Mouse (Mus musculus) gastrocnemius, postnatal 25 days (tissue): ENCODE measurements around the gene Naa16. TPM values are rescaled to one million over a fixed set of nuclear protein-coding genes. Genes with fewer than 3 reads are reported as not detected.
A peak's percentile ranks its signal among the peaks of the same experiment; 100 is the strongest.

Experiments
- DNase-seq: peaks from one replicate; pipeline ENCODE4 v3.0.0; 2022
- total RNA-seq, 2 experiments: library from RNA; stranded (reverse); gene quantifications; 1 replicate in 1 of 2; 2 replicates in 1 of 2; pipeline ENCODE4 v1.2.3; 2021

Naa16 gene
- total RNA-seq, 2 experiments from 2014 or later: 16.3 to 19.3 TPM

DNA sequence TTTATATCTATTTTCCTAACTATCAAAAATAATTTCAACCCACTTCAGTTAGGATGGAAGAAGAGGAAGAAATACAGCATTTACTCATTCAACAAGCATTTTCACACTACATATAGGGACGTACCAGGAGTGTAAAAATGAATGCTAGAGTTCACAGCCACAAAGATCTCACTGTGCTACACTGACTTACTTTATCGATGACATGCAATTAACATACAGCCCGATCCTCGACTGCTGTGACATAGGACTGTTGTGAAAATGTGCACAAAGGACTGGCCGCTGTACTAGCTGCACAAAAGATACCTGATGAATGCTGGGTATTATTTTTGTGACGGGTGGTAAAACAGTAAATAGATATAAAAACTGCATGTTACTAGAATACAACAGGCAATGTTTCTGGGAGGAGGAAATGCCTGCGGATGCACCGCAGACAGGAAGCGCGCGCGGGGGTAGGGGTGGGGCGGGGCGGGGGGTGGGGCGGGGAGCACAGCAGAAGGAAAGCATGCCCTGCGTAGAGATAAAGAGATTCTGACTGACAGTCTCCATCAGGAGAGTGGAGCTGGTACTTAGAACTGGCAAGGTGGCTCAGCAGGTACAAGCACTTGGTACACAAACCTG, 59.5 kb downstream of the Naa16 start:
- DNase-seq: no peak

- DNase-seq: no peak
These were observed 63.5 kb downstream of the Naa16 start for GRCm38 (mm10) chr14:79327033-79327432.

DNA sequence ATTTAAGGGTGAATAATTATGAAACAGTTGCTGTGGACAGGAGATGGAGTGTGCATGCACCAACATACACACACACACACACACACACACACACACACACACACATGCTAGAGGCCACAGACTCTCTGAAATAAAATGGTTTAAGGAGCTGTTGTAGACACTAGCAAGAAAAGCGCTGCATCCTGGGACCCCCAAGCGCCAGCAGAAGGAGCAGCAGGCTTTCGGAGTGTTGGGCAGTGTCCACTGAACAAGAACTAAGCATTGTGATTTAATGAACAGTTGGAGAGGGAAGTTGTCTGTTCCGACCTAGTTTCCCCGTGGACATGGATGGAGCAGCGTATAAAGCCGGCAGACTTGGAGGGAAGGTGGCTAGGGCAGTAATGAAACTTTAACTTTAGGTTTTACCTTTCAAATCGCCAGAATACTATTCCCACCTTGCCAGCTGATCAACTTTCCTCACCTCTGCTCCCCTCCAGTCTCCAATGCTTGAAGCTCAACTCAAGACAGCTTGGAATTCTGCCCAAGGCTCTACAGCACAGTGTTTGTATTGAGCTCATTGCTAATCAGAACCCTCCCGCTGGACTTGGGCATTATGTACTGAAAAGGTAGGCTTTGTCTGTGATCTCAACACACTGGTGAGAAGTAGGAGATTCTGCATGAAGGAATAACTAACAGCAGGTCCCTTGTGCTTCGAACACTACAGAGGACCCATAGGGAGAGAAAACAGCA, 66.3 kb downstream of the Naa16 start:
- no peak for DNase-seq

- DNase-seq: no peak
These were observed 68.7 kb downstream of the Naa16 start for GRCm38 (mm10) chr14:79321881-79322280.

- DNase-seq: no peak
These were observed 69.4 kb downstream of the Naa16 start for GRCm38 (mm10) chr14:79321152-79321551.

GRCm38 (mm10) chr14:79317602-79318001, 73.0 kb downstream of the Naa16 start:
- no peak for DNase-seq

GRCm38 (mm10) chr14:79315877-79316276, 74.7 kb downstream of the Naa16 start:
- DNase-seq: no peak

DNA sequence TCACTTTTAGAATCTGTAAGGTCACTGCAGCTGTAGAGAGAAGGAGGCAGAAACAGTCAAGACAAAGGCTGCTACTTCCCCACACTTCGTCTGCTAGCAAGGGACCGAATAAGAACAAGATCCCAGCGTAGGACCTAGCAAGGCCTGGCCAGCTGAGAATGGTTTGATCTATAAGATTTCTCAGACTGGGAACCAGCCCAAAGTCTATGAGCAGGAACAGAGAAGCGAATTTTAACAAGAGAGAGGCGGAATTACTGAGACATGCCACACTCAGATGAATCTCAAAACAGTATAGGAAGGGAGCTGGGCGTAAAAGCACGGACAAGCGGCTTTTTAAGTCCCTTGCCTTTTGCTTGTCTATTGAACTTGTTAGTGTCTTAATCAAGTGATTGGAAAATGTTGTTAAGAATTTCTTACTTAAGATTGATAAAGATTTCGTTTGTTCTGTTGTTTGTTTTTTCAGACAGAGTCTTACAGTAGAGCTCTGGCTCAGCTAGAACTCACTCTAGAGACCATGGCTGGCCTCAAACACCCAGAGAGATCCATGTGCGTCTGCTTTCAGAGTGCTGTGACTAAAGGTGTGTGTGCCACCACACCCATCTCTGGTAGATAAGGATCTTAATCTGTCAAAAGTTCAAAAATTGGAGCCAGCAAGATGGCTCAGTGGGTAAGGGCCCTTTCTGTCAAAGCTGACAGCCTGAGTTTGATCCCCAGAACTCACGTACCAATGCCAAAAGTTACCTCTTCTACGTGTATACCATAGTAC, 76.2 kb downstream of the Naa16 start:
- DNase-seq: no peak

GRCm38 (mm10) chr14:79313439-79314175, 77.0 kb downstream of the Naa16 start:
- DNase-seq: no peak

DNA sequence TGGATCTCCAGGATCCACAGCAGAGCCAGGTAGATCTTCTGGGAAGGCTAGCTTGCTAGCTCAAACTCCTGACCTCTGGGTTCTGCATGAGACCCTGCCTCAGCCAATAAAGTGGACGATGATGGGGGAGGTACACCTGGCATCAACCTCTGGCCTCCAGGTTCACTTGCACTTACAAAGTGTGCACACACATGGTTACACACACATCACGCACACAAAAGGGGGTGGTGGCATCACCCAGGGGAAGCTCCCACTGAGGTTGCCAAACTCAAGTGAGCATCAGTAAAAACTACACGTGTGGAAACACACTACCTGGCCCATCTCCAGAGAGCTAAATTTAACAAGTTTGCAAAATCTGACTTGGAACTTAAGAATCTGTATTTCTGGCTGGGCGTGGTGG, 77.9 kb downstream of the Naa16 start:
- DNase-seq: no peak

- no peak for DNase-seq
These were observed 78.6 kb downstream of the Naa16 start for GRCm38 (mm10) chr14:79311918-79312454.

DNA sequence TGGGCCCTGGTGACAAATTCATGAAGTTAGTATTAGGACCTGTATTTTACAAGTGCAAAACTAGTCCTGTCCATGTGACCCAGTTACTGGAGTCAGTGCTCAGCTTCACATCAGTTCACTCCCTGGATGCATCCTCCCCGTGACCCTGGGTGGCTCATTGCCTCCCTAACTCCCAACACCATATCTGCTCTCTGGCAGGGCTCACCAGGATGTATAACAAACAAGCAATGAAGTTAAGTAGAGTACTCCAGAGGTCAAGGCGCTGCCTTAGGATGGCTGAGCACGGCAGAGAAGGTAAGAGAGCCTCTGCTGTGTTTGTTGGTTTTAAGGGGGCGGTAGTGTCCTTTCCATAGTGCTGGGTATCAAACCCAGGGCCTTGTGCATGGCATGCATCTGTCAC, 81.5 kb downstream of the Naa16 start:
- DNase-seq: no peak

- DNase-seq: no peak
These were observed 82.2 kb downstream of the Naa16 start for GRCm38 (mm10) chr14:79308364-79308763.

- DNase-seq: no peak
These were observed 82.7 kb downstream of the Naa16 start for GRCm38 (mm10) chr14:79307908-79308307.

DNA sequence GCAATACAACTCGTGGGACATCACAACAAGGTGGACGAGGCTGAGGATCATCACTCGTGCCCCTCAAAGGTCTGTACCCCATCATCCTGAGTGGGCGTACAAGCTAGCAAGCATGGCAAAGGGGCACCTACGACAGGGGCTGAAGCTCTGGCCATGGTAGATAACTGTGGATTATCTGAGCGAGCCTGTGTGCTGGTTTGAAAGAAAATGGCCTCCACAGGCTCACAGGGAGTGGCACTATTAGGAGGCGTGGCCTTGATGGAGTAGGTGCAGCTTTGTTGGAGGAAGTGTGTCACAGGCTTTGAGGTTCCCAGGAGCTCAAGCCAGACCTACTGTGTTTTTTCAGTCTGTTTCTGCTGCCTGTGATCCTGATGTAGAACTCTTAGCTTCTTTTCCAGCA, 83.4 kb downstream of the Naa16 start:
- no peak for DNase-seq

DNA sequence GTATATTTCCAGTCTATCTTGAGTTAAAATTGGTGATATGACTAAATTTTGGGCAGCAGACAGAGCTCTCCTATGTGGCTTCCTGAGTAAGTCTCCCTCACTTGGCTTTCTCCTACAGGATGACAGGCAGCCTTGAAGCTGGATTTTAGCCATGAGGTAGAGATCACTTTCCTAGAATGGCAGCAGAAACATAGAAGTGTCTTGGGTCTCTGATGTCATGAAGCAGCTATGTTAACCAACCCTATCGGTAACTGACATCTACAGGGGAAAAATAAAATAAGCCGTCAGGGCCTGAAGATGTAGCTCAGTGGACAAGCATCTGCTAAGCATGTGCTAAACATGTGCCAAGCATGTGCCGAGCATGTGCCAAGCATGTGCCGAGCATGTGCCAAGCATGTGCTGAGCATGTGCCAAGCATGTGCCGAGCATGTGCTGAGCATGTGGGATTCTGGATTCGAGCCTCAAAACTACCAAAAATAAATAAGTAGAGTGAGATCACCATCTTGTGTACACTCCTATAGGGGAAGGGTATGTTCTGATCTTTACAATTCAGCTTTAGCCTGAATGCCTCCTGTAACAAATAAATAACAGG, 85.6 kb downstream of the Naa16 start:
- no peak for DNase-seq

GRCm38 (mm10) chr14:79303150-79303549, 87.4 kb downstream of the Naa16 start:
- DNase-seq: no peak

DNA sequence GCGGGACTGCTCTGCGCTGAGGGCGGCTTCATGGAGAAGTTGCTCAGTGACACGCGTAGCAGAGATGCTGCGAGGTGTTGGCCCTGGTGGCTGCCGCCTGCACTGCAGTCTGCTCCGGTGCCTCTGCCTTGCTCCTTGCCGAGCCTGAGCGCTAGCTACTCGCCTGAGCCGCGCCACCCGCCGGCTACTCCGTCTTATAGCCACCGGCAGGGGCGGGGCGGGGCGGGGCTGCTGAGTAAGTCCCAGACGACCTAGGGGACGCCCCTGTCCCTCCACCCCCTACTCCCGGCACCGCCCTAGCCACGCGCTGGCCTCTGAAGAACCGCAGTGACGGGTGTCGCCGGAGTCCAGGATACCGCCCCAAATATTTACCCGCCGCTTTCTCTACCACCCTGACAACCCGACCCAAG, 89.1 kb downstream of the Naa16 start, which contains the start of gene Rgcc:
Rgcc (minus strand) TSS at position 180 of the 410 bp plus-strand sequence.
- peak; percentile 93 for DNase-seq

GRCm38 (mm10) chr14:79300641-79301350, 89.8 kb downstream of the Naa16 start:
- no peak for DNase-seq

DNA sequence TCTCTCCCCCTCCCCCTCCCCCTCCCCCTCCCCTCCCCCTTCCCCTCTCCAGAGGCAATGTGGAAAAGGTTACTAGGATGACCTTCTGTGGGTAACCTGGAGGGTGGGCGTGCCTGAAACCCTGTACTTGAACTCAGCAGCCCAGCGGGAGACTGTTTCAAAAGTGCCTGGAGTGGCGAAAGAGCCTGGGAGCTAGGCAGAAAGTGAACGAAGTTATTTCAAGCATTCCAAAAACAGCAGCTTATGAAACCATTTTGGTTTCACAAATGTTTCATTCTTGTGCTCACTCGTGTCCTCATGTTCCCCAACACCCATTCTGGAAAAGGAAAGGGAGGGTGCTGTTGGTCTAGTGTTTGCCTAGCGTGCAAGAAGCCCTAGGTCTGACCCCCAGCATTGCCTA, 90.8 kb downstream of the Naa16 start:
- DNase-seq: no peak

DNA sequence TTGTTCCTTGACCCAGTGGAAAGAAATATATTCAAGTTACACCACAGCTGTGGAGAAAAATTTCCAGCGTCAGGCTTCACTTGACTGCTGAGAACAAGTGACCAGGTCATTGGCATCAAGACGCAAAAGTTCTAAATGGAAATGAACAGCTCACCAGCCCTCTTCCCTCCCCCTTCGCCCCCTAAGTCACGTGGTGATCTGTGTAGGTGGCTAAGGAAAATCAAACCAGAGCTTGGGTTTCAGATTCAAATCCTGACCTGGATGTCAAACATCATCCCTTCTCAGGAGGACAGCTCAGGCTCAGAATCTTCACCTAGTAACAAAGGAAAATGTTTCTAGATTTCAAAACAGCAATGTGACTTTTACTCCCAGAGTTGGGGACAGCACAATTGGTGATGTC, 91.3 kb downstream of the Naa16 start:
- no peak for DNase-seq
